Mouse (Mus musculus) forebrain, postnatal 0 days (tissue): ENCODE measurements around the gene Nmnat2. TPM values are rescaled to one million over a fixed set of nuclear protein-coding genes. Genes with fewer than 3 reads are reported as not detected.

Source experiments
- ATAC-seq: fragments of 200-750 bp; cut with Nextera tagmentation; 2 replicates; pipeline ENCODE4 v1.8.0; 2017; ENCODE audit warnings: mild to moderate bottlenecking, moderate library complexity
- DNase-seq: peaks from one replicate; pipeline ENCODE4 v3.0.0-alpha.2; 2015
- H3K27ac ChIP-seq: fragments of 300-500 bp; sonication (generic); 2 replicates; pipeline ENCODE4 v1.5.1; 2014; ENCODE audit warnings: low read depth, mild to moderate bottlenecking, antibody characterized with exemption, low read length, moderate library complexity, mixed read lengths
- H3K27me3 ChIP-seq: fragments of 300-500 bp; sonication (generic); 2 replicates; pipeline ENCODE4 v1.6.1; 2014; ENCODE audit warnings: mild to moderate bottlenecking, low read length, mixed read lengths; ENCODE audit not compliant: insufficient read depth
- H3K36me3 ChIP-seq: fragments of 300-500 bp; sonication (generic); 2 replicates; pipeline ENCODE4 v1.6.1; 2014; ENCODE audit warnings: mild to moderate bottlenecking, moderate library complexity; ENCODE audit not compliant: insufficient read depth
- H3K4me1 ChIP-seq: fragments of 300-500 bp; sonication (generic); 2 replicates; pipeline ENCODE4 v1.6.1; 2014; ENCODE audit warnings: antibody characterized with exemption; ENCODE audit not compliant: insufficient read depth
- H3K4me2 ChIP-seq: fragments of 300-500 bp; sonication (generic); 2 replicates; pipeline ENCODE4 v1.6.1; 2014; ENCODE audit warnings: low read depth, mild to moderate bottlenecking, moderate library complexity
- H3K4me3 ChIP-seq: fragments of 300-500 bp; sonication (generic); 2 replicates; pipeline ENCODE4 v1.5.1; 2014; ENCODE audit warnings: low read depth, low read length, mixed read lengths
- H3K9ac ChIP-seq: fragments of 300-500 bp; sonication (generic); 2 replicates; pipeline ENCODE4 v1.6.1; 2014; ENCODE audit warnings: mild to moderate bottlenecking
- H3K9me3 ChIP-seq: fragments of 300-500 bp; sonication (generic); 2 replicates; pipeline ENCODE4 v1.6.1; 2016; ENCODE audit warnings: low read length
- CTCF ChIP-seq: sonication (generic); IDR thresholded peaks from 2 replicates; pipeline ENCODE4 v1.5.1; 2016; ENCODE audit warnings: antibody characterized with exemption, control low read depth, low read depth
- WGBS: fragments of 180-500 bp; shearing (Covaris S2); extraction: QIAGEN DNeasy Blood & Tissue Kit; methylation state at CpG from one replicate; pipeline ENCODE4 v1.1.7; 2014; 5-methylcytosine and 5-hydroxymethylcytosine counted together
- polyA plus RNA-seq: library from polyadenylated mRNA; unstranded; fragments of >200 nt; fragmentation: Nextera tagmentation; extraction: Ambion mirVana; gene quantifications from 2 replicates; pipeline ENCODE4 v1.2.1, GENCODE M21; 2015
- total RNA-seq: library from RNA; depleted of rRNA; stranded (reverse); fragments of >200 nt; gene quantifications from 2 replicates; pipeline ENCODE4 v1.2.3, GENCODE M21; 2014

Nmnat2 gene
- total and polyA plus RNA-seq, 2 experiments from 2014 or later = 81.8 to 142 TPM

DNA sequence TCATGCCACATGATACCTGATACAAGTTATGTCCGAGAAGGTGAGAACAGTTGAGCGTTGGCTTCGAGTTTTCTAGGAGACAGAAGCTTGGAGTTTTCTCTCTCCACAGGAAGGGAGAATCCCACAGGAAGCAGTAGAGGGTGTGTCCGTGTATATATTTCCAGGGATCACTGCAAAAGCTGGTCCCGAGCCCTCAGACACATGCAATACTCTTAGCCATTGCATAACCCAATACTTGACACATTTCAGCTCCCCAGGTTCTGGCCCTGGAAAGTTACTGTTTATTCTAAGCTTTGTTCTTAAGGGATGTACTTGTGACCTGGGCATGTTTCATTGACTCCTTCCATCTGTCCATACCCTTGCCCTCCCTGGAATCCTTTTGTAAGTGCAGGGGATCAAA, 191.0 kb downstream of the Nmnat2 start:
- TF ChIP-seq CTCF = no peak
- Histone ChIP-seq H3K9ac (no peak overlapping the region), H3K36me3 (no peaks in the 10 kb centered on the region), H3K4me1 (no peaks in the 10 kb centered on the region), H3K27me3 (no peaks in the 10 kb centered on the region), H3K4me2 (no peak overlapping the region), H3K4me3 (no peak overlapping the region), H3K9me3 (no peaks in the 10 kb centered on the region), H3K27ac (no peak overlapping the region)
- 80% methylated on average over 5 of the region's 5 CpGs for WGBS
- DNase-seq (no peak), ATAC-seq (no peak)

- TF ChIP-seq CTCF = no peak
- Histone ChIP-seq H3K27me3 (no peaks in the 10 kb centered on the region), H3K9me3 (no peaks in the 10 kb centered on the region), H3K36me3 (no peaks in the 10 kb centered on the region), H3K4me1 (no peaks in the 10 kb centered on the region; the same call in 1 of the 2 replicates), H3K9ac (no peak overlapping the region), H3K4me2 (no peak overlapping the region), H3K27ac (no peak overlapping the region), H3K4me3 (no peak overlapping the region)
- no peak for DNase-seq
- no peak for ATAC-seq
- 67% methylated on average over 7 of the region's 7 CpGs for WGBS
These were observed 197.8 kb downstream of the Nmnat2 start for GRCm38 (mm10) chr1:153152594-153152993.

DNA sequence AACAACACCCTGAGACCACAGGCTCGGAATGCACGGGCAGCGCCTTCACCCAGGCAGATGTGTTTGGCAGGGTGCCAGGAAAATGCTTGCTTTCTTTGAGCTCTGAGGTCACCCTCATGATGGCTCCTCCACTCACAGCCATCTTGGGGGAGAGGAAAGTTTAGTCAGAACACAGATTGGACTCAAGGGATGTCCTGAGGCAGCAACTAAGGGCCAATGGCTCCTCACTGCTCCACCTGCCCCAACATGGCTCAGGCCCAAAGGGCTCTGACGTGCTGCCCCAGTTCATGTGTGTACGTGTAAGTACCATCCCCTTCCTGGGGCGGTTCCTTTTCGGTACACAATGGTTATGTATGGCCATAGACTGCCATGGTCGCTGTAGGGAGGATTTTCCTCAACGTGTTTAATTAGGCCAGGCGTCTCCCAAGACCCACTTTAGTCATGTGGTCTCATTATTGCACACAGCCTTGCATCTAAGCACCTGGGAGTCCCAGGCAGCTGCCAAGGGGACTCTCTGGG, 198.9 kb downstream of the Nmnat2 start:
- 37% methylated on average over 10 of the region's 10 CpGs for WGBS
- H3K4me2 ChIP-seq = no peak overlapping the region
- DNase-seq (no peak), ATAC-seq (no peak)
- no peaks in the 10 kb centered on the region for H3K27me3 ChIP-seq
- no peaks in the 10 kb centered on the region for H3K9me3 ChIP-seq
- H3K36me3 ChIP-seq = no peaks in the 10 kb centered on the region
- H3K9ac ChIP-seq = no peak overlapping the region
- H3K4me3 ChIP-seq = no peak overlapping the region
- no peaks in the 10 kb centered on the region; the same call in 1 of the 2 replicates for H3K4me1 ChIP-seq
- TF ChIP-seq CTCF = no peak
- no peak overlapping the region for H3K27ac ChIP-seq

- H3K9ac ChIP-seq = no peak overlapping the region
- no peaks in the 10 kb centered on the region; the same call in 1 of the 2 replicates for H3K4me1 ChIP-seq
- TF ChIP-seq CTCF = no peak
- H3K27ac ChIP-seq = no peak overlapping the region
- no peaks in the 10 kb centered on the region for H3K36me3 ChIP-seq
- no peak overlapping the region for H3K4me3 ChIP-seq
- H3K27me3 ChIP-seq = no peaks in the 10 kb centered on the region
- no peak for DNase-seq
- no peak overlapping the region for H3K4me2 ChIP-seq
- ATAC-seq = no peak
- 85% methylated on average over 8 of the region's 8 CpGs for WGBS
- no peaks in the 10 kb centered on the region for H3K9me3 ChIP-seq
These were observed 200.6 kb downstream of the Nmnat2 start for GRCm38 (mm10) chr1:153155364-153155763.

DNA sequence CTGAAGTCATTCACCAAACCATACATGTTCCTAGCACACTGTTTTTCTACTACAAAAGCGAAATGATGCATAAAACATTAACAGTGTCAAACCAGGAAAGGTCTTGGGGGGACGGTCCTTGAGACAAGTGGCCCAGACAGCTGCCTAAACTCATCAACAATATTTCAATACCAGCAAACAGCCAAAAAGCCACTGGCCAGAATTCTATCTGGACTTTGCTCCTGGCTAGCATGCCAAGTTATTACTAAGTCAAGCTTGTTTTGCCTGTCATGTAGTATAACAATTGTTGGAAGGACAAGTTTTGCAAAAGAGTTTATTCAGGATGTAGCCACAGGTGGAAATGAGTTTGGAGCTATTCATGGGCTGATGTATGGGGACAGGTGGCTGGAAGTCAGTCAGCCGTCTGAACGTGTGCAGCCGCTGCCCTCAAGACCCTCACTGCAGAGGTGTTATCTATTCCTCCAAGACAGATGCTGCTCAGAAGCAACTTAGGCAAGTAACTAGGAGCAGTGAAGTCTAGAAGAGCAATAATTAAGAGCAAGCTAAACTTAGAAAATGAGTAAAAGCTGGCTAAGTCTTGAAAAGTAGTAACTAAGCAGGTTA, 202.3 kb downstream of the Nmnat2 start:
- Histone ChIP-seq H3K27me3 (no peaks in the 10 kb centered on the region), H3K27ac (no peak overlapping the region), H3K4me1 (no peaks in the 10 kb centered on the region; the same call in 1 of the 2 replicates), H3K4me2 (no peak overlapping the region), H3K9ac (no peak overlapping the region), H3K4me3 (no peak overlapping the region), H3K9me3 (no peaks in the 10 kb centered on the region), H3K36me3 (no peaks in the 10 kb centered on the region)
- DNase-seq (no peak), ATAC-seq (no peak)
- 79% methylated on average over 5 of the region's 5 CpGs for WGBS
- TF ChIP-seq CTCF = no peak

- Histone ChIP-seq H3K4me2 (no peak overlapping the region), H3K4me3 (no peak overlapping the region), H3K27ac (no peak overlapping the region), H3K36me3 (no peaks in the 10 kb centered on the region), H3K9me3 (no peaks in the 10 kb centered on the region), H3K4me1 (no peaks in the 10 kb centered on the region), H3K9ac (no peak overlapping the region), H3K27me3 (no peaks in the 10 kb centered on the region)
- 84% methylated on average over 4 of the region's 4 CpGs for WGBS
- no peak for DNase-seq
- ATAC-seq = no peak
- no peak for TF ChIP-seq CTCF
These were observed 204.3 kb downstream of the Nmnat2 start for GRCm38 (mm10) chr1:153159137-153159536.

DNA sequence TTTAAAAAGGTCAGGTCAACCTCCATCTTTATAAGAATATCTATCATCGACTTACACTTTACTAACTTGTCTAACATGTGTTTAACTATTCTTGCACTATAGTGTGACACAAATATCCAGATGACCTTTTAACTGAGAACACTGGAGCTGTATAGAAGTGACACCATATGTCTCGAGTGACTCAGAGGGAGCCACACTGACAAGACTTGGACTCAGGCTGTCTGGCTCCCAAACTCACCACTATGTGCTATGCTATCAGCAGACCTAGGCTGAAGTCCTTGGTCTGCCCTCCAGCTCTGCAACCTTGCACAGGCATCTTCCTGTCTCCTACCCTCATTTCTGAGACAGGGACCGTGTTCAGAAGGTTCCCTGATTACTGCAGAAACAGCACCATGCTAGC, 209.0 kb downstream of the Nmnat2 start:
- 83% methylated on average over 3 of the region's 3 CpGs for WGBS
- ATAC-seq (no peak), DNase-seq (no peak)
- Histone ChIP-seq H3K36me3 (no peaks in the 10 kb centered on the region), H3K4me2 (no peak overlapping the region), H3K9me3 (no peaks in the 10 kb centered on the region), H3K4me1 (no peaks in the 10 kb centered on the region), H3K9ac (no peak overlapping the region), H3K4me3 (no peak overlapping the region), H3K27ac (no peak overlapping the region), H3K27me3 (no peaks in the 10 kb centered on the region)
- TF ChIP-seq CTCF = no peak
